Mouse (Mus musculus) kidney, postnatal 25 days (tissue): ENCODE measurements around the gene Plpp7.

ENCODE experiments used
- DNase-seq, 2 experiments: peaks; one replicate each; pipeline ENCODE4 v3.0.0; 2021; ENCODE audit warnings: mixed read lengths in 2 of 2

Gene Plpp7

GRCm38 (mm10) chr2:32105117-32105913 lies 10.0 kb downstream of the Plpp7 start:
- no peak for DNase-seq

DNA sequence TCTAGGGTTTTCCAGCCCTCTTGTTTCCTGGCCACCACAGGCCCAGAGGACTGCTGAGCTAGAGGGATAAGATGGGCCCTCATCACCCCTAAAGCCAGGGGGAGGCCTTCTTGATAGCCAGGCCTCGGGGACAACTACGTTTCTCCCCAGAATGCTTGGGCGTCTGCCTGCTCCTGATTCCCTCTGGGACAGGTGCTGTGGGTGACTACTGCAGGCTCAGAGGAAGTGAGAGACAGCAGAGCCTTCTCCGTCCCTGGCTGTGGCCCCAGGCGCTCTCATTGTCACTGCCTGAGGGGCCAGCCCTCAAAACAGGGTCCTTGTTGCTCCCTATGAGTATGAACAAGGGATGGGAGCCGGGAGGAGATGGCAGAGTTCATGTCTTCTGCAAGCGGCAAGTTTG lies 10.6 kb downstream of the Plpp7 start:
- DNase-seq, result no peak

- DNase-seq, result no peak
Observed at GRCm38 (mm10) chr2:32111268-32111667, 15.9 kb downstream of the Plpp7 start.

- DNase-seq, result no peak
Observed at GRCm38 (mm10) chr2:32112548-32112947, 17.2 kb downstream of the Plpp7 start.

DNA sequence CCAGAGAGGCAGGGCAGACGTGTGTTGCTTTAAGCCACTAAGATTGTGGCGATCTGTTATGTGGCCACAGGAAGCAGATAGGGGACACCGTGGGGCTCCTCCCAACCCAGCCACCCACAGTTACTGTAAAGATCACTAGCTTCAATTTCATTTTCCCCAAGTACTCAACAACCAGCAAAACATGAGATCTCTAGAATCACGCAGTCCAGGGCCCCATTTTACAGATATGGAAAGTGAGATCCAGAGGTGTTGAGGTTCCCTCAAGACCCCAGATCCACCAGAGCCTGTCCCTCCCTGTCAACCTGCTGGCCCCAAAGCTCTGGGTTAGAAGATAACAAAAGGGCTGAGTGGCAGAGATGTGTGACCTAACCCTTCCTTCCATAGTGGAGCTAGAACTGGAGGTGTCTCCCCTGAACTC lies 20.5 kb downstream of the Plpp7 start:
- DNase-seq, result no peak

- DNase-seq, result no peak
Observed at GRCm38 (mm10) chr2:32119802-32120750, 24.7 kb downstream of the Plpp7 start.

DNA sequence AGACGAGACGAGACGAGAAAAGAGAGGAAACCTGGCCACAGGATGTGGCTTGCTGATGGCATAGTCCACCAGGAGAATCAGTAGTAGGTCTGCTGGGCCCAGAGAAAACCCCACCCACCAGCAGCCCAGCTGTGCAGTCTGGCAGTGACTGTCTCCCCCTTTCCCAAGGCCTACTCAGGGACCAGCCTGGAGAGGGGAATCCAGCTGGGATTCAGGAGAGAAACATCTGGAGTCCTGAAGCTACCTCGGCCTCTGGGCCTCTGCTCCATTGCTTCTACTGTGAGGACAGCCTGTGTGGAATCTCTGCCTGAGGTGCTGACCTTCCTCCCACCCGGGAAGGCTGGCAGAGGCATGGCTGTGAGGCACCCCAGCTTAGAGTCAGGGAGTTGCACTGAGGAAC lies 25.8 kb downstream of the Plpp7 start:
- DNase-seq, result no peak

GRCm38 (mm10) chr2:32121785-32122184 lies 26.5 kb downstream of the Plpp7 start:
- no peak for DNase-seq

GRCm38 (mm10) chr2:32127653-32128535 lies 32.6 kb downstream of the Plpp7 start:
- DNase-seq, result no peak

DNA sequence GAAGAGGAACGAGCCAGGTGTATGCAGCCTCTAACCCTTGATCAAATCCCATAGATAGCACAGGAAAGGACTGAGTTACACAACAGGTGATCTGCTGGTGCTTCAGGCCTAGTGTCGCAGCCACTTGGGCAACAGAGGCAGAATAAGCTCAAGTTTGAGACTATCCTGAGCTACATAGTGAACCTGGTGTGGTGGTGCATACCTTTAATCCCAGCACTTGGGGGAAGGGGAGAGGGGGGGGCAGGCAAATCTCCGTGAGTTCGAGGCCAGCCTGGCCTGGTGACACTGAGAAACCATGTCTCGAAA lies 33.2 kb downstream of the Plpp7 start:
- DNase-seq, result no peak

- no peak for DNase-seq
Observed at GRCm38 (mm10) chr2:32129383-32130074, 34.2 kb downstream of the Plpp7 start.

DNA sequence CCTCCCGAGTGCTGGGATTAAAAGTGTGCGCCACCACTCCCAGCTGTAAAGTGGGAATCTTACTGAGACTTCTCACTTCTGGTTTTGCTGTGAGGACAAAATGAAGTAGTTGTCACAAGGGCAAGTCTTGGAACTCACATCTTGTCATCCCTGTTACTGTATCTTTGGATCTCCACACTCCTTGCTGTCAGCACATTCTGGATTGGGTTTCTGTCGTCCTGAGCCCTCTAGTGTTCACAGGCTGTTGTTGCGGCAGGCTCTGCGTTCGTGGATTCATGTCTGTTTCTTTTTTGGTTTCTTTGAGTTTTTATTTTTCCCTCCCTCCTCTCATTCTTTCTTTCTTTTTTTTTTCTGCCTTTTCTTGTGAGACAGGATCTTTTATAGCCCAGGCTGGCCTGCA lies 35.1 kb downstream of the Plpp7 start:
- peak; percentile 61 to 67 for DNase-seq

DNA sequence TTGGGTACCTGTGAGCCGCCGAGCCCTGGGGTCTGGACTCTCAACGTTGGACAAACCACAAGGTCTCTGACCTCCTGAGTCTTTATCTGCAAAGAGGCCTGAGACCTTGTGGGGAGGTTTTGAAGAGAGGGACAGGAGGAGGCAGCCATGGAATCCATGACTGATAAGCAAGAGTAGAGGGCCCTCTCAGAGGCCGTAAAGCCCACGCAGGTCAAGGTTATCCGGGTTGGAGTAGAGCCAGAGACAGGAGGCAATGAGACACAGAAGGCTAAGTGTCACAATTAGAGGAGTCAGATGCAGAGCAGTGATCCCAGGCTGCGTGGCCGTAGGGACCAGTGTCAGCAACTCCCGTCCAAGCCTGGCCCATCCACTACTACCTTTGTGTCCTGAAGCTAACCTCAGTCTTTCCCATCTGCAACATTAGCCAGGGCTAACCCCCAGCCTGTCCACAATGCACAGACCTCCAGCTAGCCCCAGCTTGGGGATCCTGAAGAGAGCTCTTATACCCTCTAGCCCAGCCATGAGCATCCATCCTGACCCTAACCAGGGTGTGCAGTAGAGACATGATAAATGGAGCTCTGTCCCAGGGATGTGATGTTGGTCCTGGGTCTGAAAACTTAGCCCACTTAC lies 36.0 kb downstream of the Plpp7 start:
- no peak for DNase-seq

GRCm38 (mm10) chr2:32131866-32132566 lies 36.7 kb downstream of the Plpp7 start:
- no peak for DNase-seq

- DNase-seq, result peak; percentile 80 to 89
Observed at GRCm38 (mm10) chr2:32132567-32132992, 37.3 kb downstream of the Plpp7 start.

DNA sequence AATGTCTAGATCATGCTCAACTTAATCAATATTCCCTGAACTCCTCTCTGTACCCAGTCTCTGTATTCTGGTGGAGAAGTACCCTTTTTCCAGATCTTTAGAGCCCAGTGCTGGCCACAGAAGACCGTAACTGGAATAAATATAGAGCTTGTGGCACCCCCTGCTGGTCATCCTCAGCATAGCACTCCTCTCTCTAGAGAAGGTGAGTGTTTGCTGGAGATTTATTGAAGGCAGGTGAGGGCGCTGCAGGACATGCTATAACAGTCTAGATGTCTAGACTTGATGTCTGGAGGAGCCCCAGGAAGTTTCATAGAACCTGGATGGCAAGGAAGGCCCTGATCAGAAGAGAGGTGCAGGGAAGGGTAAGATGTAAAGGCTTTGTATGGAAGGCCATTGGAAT lies 38.7 kb downstream of the Plpp7 start:
- peak; percentile 91 to 98 for DNase-seq

DNA sequence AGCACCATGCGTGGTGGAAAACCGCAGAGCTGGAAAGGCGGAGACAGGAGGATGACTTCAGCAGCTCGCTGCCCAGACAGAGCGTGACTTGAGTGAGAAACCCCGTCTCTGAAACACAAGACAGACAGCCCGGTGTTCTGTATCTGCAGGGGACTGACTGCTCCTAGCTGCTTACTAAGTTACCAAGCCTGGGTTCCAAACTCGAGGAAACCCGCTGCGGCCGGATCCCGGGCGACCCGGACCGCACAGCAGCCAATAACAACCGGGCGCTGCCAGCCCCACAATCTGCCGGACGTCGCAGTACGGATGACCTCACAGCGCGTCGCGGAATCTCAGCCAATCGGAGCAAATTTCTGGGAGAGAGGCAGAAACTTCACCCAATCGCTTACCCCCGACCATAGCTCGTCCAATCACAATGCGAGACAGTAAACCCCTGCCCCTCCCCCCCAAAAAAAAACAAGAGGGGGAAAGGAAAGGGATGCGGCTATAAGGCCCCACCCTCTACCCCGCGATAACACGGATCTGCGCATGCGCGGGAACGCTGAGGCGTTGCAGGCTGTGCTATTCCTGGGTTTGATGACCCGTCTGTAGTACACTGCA lies 42.4 kb downstream of the Plpp7 start:
- DNase-seq, result peak; percentile 97 to 98

DNA sequence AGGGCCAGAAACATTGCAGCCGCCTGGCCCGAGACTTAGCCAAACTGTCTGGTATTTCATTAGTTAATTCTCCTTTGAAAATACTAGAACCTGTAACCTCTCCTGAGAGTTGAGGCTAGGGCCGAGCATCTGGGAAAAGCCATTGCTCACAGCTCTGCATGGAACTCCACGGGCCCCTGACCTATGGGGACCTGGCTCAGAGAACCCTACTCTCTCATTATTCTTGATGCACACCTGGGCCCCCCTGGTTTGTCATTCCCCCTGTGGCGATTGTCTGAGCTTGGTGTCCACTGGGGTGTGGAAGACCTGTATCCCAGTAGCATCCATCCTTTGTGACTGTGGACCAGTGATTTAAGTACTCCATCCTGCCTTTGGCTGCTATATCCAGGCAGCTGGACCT lies 44.0 kb downstream of the Plpp7 start:
- no peak for DNase-seq

DNA sequence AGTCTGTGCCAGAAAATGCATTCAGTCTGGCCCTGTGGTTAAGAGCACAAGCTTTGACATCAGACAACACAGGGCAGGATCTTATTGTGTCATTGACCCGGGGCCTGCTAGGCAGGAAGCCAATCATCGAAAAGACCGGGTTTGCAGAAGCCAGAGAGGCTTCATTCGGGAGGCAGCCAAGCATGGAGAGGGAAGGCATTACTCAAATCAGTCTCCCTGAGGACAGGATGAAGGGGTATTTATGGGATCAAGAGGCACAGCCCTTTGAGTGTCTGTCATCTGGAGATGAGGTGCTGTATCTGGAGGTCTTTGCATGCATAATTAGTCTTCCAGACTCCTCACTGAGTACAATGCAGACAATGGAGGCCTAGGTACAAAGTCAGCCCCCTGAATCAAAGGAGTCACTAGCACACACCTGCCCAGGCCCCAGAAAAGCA lies 45.2 kb downstream of the Plpp7 start:
- peak; percentile 75 to 85 for DNase-seq

DNA sequence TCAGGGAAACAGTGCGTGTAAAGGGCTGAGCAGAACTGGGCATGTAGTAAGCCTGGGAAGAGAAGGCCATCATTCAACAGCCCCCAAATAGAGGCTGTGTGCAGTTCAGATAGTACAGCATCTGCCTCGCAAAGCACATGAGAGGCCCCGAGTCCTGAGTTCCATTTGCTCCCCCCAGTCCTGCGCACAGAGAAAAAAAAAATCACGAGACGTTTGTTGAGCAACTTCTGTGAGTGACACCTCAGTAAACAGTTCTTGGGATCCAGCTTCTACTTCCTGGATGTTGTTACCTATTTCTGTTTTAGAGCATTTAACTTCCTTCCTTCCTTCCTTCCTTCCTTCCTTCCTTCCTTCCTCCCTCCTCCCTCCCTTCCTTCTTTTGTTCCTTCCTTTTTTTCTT lies 46.3 kb downstream of the Plpp7 start:
- DNase-seq, result no peak

- DNase-seq, result no peak
Observed at GRCm38 (mm10) chr2:32142368-32142767, 47.0 kb downstream of the Plpp7 start.
